Mouse (Mus musculus): ENCODE data around the gene Rpl34.

GRCm38 (mm10) chr3:130691596-130692170 is 38.5 kb downstream of the Rpl34 start:
- TF ChIP-seq POLR2AphosphoS5 (IDR thresholded peaks at IDR 0.05; ENCODE audit: insufficient replicate concordance, low read depth, low read length) = no peak
- no peak for TF ChIP-seq CTCF (IDR thresholded peaks at IDR 0.05; ENCODE audit: low read depth, low read length)
- TF ChIP-seq GATA1 (IDR thresholded peaks at IDR 0.05; ENCODE audit: borderline replicate concordance, low read length) = no peak
- TF ChIP-seq TAL1 (conservative IDR thresholded peaks at IDR 0.05; ENCODE audit: low read depth, low read length) = no peak

Data from G1E (cell line).